Mouse (Mus musculus) thymus, postnatal 25 days (tissue): ENCODE measurements at regions not wholly inside any gene's neighbourhood (a gene's known extent, or its start where the extent isn't known, plus 50 kb on each side); places are given as distances from the start of the nearest gene placed in this dataset.

Source experiments
- DNase-seq: peaks from one replicate; pipeline ENCODE4 v3.0.0; 2022

- DNase-seq = no peak
Measured at GRCm38 (mm10) chr3:52158788-52159260, 53.9 kb upstream of the Maml3 start.

- DNase-seq = no peak
Measured at GRCm38 (mm10) chr3:52161688-52162087, 56.8 kb upstream of the Maml3 start.

GRCm38 (mm10) chr3:52163990-52164389 lies 59.1 kb upstream of the Maml3 start:
- no peak for DNase-seq

- DNase-seq = no peak
Measured at GRCm38 (mm10) chr3:52167420-52167819, 62.5 kb upstream of the Maml3 start.

- no peak for DNase-seq
Measured at GRCm38 (mm10) chr3:52170847-52171246, 66.0 kb upstream of the Maml3 start.

GRCm38 (mm10) chr3:52171303-52171702 lies 66.4 kb upstream of the Maml3 start:
- DNase-seq = no peak

- no peak for DNase-seq
Measured at GRCm38 (mm10) chr3:52173490-52173889, 68.6 kb upstream of the Maml3 start.

- DNase-seq = no peak
Measured at GRCm38 (mm10) chr3:52176108-52176507, 71.2 kb upstream of the Maml3 start.

GRCm38 (mm10) chr3:52178851-52179250 lies 74.0 kb upstream of the Maml3 start:
- DNase-seq = no peak

GRCm38 (mm10) chr3:52179686-52180085 lies 74.8 kb upstream of the Maml3 start:
- peak; percentile 43 for DNase-seq

GRCm38 (mm10) chr3:52180306-52180705 lies 75.4 kb upstream of the Maml3 start:
- DNase-seq = no peak

- DNase-seq = no peak
Measured at GRCm38 (mm10) chr3:52180785-52181184, 75.9 kb upstream of the Maml3 start.

GRCm38 (mm10) chr3:52181326-52182101 lies 76.6 kb upstream of the Maml3 start:
- DNase-seq = no peak

GRCm38 (mm10) chr3:52184241-52184640 lies 79.4 kb upstream of the Maml3 start:
- no peak for DNase-seq

- DNase-seq = no peak
Measured at GRCm38 (mm10) chr3:52185351-52185750, 80.5 kb upstream of the Maml3 start.

GRCm38 (mm10) chr3:52187401-52187801 lies 80.7 kb upstream of the Foxo1 start:
- no peak for DNase-seq

GRCm38 (mm10) chr3:52188303-52188702 lies 79.8 kb upstream of the Foxo1 start:
- no peak for DNase-seq

- no peak for DNase-seq
Measured at GRCm38 (mm10) chr3:52189016-52189415, 79.1 kb upstream of the Foxo1 start.

GRCm38 (mm10) chr3:52190021-52190420 lies 78.1 kb upstream of the Foxo1 start:
- no peak for DNase-seq

- DNase-seq = no peak
Measured at GRCm38 (mm10) chr3:52193026-52193425, 75.1 kb upstream of the Foxo1 start.

- DNase-seq = no peak
Measured at GRCm38 (mm10) chr3:52194216-52194615, 73.9 kb upstream of the Foxo1 start.

GRCm38 (mm10) chr3:52195486-52195885 lies 72.7 kb upstream of the Foxo1 start:
- DNase-seq = no peak

GRCm38 (mm10) chr3:52196047-52196935 lies 71.8 kb upstream of the Foxo1 start:
- DNase-seq = peak; percentile 74

- no peak for DNase-seq
Measured at GRCm38 (mm10) chr3:52196936-52197246, 71.2 kb upstream of the Foxo1 start.
